Mouse (Mus musculus): ENCODE measurements around the gene Gcnt3.

Gene Gcnt3

GRCm38 (mm10) chr9:70007506-70008248 lies 30.2 kb downstream of the Gcnt3 start:
- intact Hi-C loops (cut with DNase I) = no loop called here

GRCm38 (mm10) chr9:70006984-70007383 lies 30.9 kb downstream of the Gcnt3 start:
- intact Hi-C loops (cut with DNase I) = no loop called here

- intact Hi-C loops (cut with DNase I) = no loop called here
Observed at GRCm38 (mm10) chr9:70003516-70003915, 34.4 kb downstream of the Gcnt3 start.

DNA sequence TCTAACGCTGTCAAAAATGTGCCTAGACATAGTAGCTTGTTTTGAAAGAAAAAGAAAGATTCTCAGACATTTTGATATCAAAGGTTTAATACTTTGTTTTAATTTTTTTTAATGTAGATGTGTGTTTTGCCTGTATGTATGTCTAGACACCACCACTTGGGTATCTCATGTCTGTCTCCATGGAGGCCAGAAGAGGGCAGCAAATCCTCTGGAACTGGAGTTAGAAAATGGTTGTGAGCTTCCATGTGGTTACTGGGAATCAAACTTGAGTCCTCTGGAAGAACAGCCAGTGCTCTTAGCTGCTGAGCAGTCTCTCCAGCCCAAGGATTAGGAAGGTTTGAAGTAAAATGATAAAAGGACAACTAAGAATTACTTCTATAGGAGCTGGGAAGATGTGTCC lies 38.6 kb downstream of the Gcnt3 start:
- intact Hi-C loops (cut with DNase I) = no loop called here

DNA sequence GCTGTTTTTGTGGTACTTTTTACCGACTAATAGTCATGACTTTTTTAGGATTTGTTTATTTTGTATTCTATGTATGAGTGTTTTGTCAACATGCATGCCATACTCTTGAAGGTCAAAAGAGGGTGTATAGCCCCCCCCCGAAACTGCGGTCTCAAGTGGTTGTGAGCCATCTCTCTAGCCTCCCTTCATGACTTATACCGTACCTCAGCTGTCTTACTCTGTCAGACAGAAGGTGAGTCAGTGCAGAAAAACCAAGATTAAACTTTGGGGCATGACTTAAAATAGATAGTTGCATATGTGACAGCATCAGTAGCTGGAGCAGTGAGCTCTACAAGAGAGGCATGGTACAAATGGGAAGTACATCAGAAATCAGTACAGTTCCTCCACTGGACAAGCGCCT lies 43.3 kb downstream of the Gcnt3 start:
- intact Hi-C loops (cut with DNase I) = no loop called here

GRCm38 (mm10) chr9:69993479-69993878 lies 44.4 kb downstream of the Gcnt3 start:
- intact Hi-C loops (cut with DNase I) = no loop called here

GRCm38 (mm10) chr9:69992841-69993277 lies 45.0 kb downstream of the Gcnt3 start:
- intact Hi-C loops (cut with DNase I) = no loop called here

GRCm38 (mm10) chr9:69990346-69990745 lies 47.5 kb downstream of the Gcnt3 start:
- intact Hi-C loops (cut with DNase I) = no loop called here

- intact Hi-C loops (cut with DNase I) = loop anchor here (5.0 kb wide), 3 partner anchors 42 to 482 kb away; no protein-coding TSS in a partner anchor
Observed at GRCm38 (mm10) chr9:69989303-69990121, 48.4 kb downstream of the Gcnt3 start, which contains the start of gene Bnip2. Gene Bnip2, plus strand, starts transcription at chr9:69989466.

- intact Hi-C loops (cut with DNase I) = loop anchor here (5.0 kb wide), 3 partner anchors 42 to 482 kb away; no protein-coding TSS in a partner anchor
Observed at GRCm38 (mm10) chr9:69988706-69989302, 49.1 kb downstream of the Gcnt3 start.

DNA sequence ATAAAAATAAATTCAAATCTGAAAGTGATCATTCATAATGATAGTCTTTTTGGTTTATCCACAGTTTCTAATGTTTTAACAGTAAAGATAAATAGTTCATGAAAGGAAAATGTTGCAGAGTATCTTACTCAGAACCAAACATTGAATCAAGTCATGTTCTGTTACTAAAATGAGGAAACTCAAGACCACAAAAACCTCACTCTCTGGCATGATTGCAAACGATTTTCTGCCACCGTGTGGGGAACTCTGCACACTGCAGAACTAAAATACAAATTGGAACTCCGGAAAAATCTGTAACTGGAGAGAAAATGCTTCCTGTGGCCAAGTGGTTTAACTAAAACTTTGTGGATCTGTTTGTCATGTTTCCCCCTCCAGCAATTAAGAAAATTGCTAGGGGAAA lies 50.3 kb downstream of the Gcnt3 start:
- intact Hi-C loops (cut with DNase I) = loop anchor here (5.0 kb wide), 3 partner anchors 40 to 480 kb away; no protein-coding TSS in a partner anchor

GRCm38 (mm10) chr9:69986571-69986970 lies 51.3 kb downstream of the Gcnt3 start:
- intact Hi-C loops (cut with DNase I) = loop anchor here (5.0 kb wide), 3 partner anchors 39 to 479 kb away; no protein-coding TSS in a partner anchor

- intact Hi-C loops (cut with DNase I) = loop anchor here (5.0 kb wide), 3 partner anchors 39 to 479 kb away; no protein-coding TSS in a partner anchor
Observed at GRCm38 (mm10) chr9:69986063-69986462, 51.8 kb downstream of the Gcnt3 start.

- intact Hi-C loops (cut with DNase I) = loop anchor here (5.0 kb wide), 3 partner anchors 38 to 478 kb away; no protein-coding TSS in a partner anchor
Observed at GRCm38 (mm10) chr9:69985526-69985925, 52.4 kb downstream of the Gcnt3 start.
